Mouse (Mus musculus): ENCODE measurements at regions not wholly inside any gene's neighbourhood (a gene's known extent, or its start where the extent isn't known, plus 50 kb on each side); places are given as distances from the start of the nearest gene placed in this dataset.

DNA sequence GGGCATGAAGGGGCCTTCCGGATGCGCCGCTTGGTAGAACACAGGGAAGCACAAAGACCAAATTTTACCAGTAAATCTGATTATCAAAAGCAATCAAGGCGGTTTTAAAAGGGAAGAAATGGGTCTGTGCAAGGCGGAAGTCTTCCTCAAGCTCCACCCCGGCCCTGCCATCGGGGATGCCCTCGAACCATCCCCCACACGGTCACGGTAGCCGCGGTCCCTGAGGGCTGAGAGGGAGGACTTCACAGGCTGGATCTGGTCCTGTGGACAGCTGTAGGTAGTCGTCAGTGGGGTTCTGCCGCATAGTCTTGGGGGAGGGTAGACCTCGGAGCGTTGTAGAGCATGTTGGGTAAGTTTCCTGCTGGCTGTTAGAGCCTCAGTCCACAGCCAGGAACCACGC lies 104.9 kb downstream of the Tpra1 start:
- no peak for DNase-seq (ENCODE audit: low read depth)

- DNase-seq (ENCODE audit: low read depth) = no peak
Observed at GRCm38 (mm10) chr6:89007516-89007915, 105.5 kb downstream of the Tpra1 start.

DNA sequence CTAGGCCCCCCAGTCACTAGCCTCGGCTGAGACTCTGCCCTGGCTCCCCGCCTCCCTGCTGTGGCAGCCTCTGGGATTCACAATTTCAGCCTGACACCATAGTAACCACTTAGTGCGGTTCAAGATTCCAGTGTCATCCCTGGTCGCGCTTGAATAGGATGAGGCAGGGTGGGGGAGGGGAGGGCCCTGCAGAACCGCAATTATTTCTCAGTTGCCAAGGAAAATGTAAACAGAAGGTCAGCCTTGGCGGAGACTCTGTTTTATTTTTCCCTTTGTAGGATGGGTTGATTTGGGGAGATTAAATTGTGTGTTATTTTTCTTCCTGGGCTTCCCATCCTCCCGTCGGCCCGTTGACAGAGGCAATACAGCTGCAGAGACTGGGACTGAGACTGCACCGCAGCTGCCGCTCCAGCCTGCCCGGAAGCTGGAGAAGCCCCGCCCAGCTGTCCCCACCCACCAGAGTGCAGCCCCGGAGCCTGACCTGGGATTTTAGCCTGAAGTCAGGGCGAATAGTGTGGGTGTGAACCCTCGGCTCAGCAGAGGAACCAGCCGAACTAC lies 106.6 kb downstream of the Tpra1 start:
- no peak for DNase-seq (ENCODE audit: low read depth)

GRCm38 (mm10) chr6:89012998-89013689 lies 111.1 kb downstream of the Tpra1 start:
- DNase-seq (ENCODE audit: low read depth) = no peak

DNA sequence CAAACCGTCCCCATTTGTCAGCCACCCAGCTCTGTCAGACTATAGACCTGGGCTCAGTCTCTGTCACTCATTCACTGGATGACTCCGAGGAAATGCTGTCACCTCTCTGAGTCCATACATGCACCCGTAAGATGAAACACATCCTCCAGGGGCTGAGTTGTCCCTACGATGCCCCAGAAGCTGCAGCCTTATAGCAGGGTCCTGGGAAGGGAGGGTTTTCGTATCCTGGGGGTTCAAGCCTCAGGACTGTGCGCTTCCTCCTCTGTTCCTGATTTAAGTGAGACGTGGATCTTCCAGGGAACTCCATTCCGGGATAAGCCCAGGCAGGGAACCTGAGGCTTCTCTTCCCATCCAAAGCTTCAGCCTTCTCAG lies 111.6 kb downstream of the Tpra1 start:
- no peak for DNase-seq (ENCODE audit: low read depth)

DNA sequence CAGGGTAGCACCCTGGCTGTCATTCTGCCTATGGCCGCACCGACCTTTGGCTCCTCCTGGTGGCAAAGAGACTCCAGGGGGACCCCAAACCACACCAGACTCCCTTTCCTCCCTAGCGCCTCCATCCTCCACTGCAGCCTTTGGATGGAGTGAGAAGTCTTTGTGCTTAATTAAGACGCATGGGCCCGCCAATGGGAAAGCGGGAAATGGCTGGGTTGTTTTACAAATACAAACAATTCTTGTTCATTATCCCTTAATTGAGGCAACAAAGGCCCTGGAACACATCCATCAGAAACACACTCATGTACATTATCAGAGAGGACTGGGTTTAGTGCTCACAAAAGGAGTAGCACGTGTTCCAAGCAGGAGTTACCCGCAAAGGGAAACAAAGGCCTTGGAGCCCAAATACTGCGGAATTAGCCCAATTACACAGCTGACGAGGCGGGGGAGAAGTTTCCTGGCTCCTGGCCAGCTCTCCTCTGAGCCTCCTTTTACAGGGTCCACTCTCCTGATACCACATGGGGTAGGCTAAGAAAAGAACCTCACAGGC lies 122.1 kb downstream of the Tpra1 start:
- no peak for DNase-seq (ENCODE audit: low read depth)

DNA sequence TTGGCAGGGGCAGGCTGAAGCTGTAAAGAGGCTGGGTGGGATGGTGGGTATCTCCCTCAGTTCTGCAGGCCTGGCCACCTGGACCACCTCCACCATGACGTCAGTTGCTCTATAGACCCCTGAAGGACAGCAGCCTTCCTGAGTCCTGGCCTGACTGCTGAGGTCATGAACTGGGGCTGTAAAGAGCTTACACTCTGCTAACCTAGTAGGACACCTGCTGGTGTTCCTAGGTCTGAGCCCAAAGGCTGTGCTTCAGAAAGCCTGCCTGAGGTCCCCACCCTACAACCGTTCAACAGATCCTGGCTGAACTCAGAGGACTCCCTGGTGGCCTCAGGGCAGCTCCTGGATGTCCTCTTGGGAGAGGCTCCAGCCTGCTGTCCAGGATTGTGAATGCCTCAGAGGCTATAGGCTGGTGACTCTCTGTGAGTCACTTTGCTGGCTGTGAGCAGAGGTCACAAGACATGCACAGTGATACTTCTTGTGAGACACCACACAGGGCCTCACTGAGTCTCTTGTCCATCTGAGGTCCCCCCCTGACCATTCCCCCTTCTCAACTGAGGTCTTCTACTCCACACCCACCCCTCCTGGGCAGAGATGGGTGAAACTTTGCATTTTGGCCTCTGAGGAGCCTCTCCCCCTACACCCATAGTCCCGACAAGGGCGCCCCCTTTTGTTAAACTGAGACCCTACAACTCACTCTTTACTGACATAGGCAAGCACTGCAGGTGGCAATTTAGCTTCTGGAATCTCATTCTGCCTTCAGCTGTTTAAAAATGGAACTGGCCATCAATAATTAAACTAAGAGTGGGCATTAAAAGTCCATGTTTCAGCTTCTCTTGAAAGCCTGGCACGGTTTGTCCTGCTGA lies 131.6 kb downstream of the Tpra1 start:
- peak; percentile 26 for DNase-seq (ENCODE audit: low read depth)

DNA sequence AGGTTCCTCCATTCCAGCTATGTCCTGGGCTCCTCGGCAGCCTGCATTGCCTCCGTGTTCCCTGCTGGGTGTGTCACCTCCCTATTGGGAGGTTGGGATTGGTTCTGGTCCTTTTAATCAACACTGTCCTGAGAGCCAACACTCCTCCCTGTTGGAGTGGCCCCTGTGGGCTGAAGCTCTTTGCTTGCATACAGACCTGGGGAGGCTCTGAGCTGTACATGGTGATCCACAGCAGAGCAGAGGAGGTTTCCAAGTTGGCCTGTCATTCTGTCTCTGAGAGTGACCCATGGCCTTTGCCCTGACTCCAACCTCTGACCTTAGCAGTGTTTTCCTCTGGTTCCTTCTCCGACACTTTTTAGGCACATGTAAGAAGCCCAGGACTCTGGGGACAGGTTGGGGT lies 132.4 kb downstream of the Tpra1 start:
- no peak for DNase-seq (ENCODE audit: low read depth)

DNA sequence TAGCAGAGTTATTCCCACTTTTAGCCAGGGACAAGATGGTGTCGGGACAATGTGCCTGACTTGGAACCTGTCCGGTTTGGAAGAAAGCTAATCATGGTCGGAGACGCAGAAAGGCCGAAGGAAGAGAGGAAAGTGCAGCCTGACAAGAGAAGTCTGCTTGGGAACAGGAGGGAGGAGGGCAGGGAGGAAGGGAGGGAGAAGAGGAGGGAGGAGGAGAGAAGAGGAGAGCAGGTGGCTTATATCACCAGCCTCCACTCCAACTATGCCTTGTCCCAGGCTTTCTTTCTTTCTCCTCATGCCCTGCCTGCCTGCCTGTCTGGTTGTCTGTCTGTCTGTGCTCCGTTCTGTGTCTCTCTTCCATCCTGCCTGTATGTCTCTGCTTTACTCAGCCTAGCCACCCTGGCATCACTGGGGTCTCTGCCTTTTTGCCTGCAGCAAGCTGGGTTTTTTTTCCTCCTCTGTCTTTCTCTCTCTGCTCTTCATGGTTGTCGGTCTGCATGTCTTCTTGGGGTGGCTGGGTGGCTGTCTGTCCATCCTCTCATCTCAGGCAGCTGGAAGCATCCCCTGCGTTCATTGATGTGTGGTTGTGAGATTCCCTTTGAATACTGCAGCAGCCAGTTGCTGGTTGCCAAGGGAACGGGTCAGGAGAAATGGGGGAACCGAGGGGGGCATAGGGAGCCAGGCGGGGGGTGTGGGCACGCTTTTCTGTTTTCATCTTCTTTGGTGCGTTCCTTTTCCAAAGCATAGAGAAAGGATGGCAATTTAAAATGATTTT lies 133.2 kb downstream of the Tpra1 start:
- DNase-seq (ENCODE audit: low read depth) = no peak

DNA sequence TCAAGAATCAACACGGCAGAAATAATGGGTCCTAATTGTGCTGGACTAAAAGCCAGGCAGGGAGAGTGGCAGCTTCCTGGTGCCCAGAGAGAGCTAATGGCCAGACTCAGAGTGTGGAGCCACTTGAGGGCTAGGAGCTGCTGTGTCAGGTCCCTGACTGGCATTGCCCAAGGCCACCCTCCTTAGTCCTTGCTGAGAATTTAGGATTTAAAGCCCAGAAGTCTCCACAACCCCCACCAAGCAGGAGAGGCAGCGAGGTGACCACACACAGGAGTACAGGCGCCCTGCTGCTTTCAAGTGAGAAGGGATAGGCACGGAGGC lies 133.7 kb downstream of the Tpra1 start:
- no peak for DNase-seq (ENCODE audit: low read depth)

DNA sequence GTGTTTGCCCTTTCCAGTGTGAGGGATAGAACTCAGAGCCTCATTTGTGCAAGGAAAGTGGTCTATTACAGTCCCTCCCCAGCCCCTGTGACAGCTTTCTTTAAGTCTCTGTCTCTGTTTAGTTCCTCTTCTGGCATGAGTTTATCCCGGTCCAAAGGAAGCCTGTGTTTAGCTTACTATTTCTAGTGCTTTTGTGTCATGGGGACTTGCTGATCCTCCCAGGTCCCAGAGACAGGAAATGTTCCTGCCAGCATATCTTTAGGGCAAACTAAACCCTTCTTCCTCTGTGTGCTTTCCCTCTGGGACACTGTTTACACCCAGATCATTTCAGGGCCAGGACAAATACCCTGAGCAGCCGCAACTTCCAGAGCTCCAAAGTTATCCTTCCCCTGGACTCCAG lies 135.3 kb downstream of the Tpra1 start:
- DNase-seq (ENCODE audit: low read depth) = no peak

DNA sequence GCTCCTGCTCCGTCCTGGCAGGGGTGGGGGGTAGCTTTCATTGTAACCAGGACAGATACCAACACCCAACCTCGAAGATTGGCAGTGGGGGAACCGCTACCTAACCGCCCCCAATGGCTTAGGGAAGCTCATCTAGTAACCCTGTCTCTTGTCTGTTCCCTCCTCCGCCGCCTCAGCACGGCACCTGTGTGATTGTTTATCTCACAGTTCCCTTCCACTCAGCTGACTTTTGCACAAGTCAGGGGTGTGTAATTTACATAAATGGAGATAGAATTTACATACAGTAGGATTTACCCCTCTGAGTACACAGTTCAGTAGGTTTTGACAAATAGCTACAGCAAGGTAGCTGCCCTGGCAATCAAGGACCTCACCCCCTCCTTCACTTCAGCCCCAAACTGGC lies 135.8 kb downstream of the Tpra1 start:
- no peak for DNase-seq (ENCODE audit: low read depth)

- no peak for DNase-seq (ENCODE audit: low read depth)
Observed at GRCm38 (mm10) chr6:89040919-89041318, 138.9 kb downstream of the Tpra1 start.

- DNase-seq (ENCODE audit: low read depth) = no peak
Observed at GRCm38 (mm10) chr6:89042478-89043239, 140.6 kb downstream of the Tpra1 start.

DNA sequence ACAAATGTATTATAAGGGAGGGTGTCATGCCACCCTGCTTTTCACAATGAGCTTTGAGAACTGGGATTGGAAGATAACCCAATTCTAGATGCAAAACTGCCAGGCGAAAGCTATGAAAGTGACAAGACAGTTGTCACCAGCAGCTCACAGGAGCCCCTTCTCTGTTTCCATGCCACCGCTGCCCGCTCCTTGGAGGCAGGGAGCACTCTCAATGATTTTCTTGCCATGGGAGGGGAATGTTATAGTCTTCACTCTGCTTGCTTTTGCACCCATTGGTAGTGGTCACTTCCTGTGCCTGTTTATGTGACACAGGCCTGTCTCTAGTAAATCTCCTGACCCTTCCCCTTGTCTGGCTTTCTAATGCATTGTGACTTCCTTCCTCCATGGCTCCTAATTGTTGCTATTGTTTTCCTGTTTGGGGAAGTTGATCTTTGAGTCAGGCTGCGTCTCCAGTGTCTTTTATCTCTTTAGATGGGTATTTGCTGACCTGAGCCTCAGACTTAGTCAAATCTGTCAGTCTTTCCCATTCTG lies 143.4 kb downstream of the Tpra1 start:
- no peak for DNase-seq (ENCODE audit: low read depth)

DNA sequence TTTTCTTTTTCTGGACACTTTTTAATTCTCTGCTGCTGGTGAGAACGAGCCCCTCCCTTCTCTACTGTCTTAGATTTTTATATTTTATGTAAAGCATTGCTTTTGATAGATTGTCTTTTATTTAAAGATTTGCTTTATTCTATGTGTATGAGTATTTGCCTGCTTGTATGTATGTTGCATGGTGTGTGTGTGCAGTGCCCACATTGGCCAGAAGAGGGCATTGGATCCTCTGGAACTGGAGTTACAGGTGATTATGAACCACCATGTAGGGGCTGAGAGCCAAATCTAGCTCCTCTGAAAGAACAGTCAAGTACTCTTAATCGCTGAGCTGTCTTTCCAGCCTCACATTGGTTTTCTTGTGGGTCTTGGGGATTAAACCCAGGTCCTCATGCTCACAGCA lies 144.4 kb downstream of the Tpra1 start:
- DNase-seq (ENCODE audit: low read depth) = no peak

GRCm38 (mm10) chr6:89047629-89048332 lies 145.7 kb downstream of the Tpra1 start:
- no peak for DNase-seq (ENCODE audit: low read depth)

DNA sequence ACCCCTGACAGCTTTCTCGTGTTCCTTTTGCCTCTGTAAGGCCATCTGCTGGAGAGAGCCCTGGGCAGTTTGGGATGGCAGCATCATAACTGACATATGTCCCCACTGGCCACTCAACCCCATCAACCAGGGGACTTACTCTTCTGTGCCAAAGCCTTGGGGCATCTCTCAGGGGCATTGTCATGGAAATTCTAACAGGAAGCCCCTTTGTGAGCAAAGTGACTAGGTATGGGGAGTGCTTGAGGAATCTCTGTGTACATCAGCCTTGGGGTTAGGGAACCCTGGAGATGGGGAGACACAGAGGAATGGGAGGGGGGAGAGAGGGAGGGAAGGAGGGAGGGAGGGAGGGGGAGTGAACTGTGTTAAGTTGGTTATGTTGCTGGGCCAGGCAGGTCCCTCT lies 147.2 kb downstream of the Tpra1 start:
- DNase-seq (ENCODE audit: low read depth) = no peak

GRCm38 (mm10) chr6:89050575-89051270 lies 148.7 kb downstream of the Tpra1 start:
- DNase-seq (ENCODE audit: low read depth) = no peak

All from fibroblast of lung, adult 2 months (primary cell).